Mouse (Mus musculus) layer of hippocampus, adult 9-10 months (tissue): ENCODE results near the gene Arhgap23.

Source experiments
- DNase-seq: peaks from one replicate; pipeline ENCODE4 v3.0.0; 2022; ENCODE audit warnings: low spot score

Gene Arhgap23

DNA sequence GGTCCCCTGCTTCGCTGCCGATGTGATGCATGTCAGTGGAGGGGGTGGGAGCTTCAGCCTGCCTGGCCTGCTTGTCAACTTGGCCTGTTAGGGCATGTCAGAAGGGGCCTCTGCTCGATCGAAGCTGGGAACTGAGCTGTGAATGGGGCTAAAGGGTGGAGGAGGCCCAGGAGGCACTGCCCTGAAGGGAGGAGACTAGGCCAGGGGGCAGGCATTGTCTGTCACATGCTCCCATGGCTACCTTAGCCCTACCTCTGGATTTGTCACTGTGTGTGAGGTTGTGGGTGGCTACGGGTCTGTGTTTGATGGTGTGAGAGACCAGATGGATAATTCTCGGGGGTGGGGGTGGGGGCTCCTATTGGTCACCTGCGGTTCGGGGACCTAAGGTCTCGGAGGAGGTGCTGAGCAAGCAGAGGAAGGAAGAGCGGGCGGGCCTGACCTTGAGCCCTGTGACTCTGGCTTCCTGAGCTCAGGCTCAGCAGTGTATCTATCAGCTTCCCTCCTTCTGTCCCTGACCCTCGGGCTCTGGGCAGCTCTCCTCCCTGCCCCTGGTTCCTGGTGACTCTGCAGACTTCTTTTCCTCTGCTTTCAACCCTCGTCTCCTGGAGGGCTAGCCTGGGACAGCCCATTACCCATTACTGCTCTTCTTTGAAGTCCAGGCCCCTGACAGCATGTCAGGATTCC lies 20.6 kb downstream of the Arhgap23 start:
- DNase-seq, result no peak

GRCm38 (mm10) chr11:97437745-97438144 lies 22.4 kb downstream of the Arhgap23 start:
- DNase-seq, result no peak

GRCm38 (mm10) chr11:97438868-97439267 lies 23.5 kb downstream of the Arhgap23 start:
- no peak for DNase-seq

DNA sequence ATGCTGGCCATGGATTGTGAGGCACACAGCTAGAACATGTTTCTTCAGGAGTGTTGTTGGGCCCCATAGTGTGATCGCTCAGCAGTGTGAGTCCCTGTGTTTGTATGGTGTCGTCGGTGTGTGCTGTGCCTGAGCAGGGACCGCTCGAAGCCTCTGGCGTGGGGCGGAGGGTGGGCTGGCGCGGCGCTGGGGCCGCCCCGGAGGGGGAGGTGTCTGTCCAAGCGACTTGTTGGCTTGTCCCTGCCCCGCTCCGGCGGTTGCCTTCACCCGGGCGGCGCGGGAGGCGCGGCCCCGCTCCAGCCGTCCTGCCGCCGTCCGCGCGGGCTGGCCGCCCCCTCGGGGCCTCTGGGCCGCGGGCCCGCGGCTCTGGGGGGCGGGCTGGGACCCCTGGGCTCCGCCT lies 24.6 kb downstream of the Arhgap23 start:
- no peak for DNase-seq

- no peak for DNase-seq
These were observed 25.1 kb downstream of the Arhgap23 start for GRCm38 (mm10) chr11:97440441-97440881.

DNA sequence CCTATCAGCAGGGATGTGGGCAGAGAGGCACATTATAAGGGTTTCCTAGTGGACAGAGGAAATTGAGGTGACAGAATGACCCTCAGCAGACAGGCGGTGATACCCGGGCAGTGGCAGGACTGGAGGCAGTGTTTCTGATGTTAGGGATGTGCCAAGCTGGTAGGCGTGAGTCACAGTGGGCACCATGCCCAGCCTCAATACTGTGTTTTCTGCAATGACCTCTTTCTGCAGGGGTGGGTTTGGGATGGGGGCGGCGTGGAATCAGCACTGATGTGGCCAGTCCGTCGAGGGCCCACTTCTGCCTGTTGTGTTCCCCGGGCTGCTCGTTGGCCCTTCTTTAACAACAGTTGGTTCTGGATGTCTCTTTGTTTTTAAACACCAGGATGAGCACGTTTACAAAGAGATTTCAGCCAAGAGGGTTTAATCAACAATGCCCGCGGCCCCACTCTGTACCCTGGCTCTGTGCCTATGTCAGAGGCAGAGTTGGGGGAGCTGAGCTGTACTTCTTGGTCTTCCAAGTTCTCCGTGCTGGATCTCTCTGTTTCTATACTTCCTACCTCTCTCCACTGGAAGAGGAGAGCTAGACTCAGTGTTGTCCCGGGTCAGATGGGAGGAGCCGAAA lies 25.8 kb downstream of the Arhgap23 start:
- no peak for DNase-seq

DNA sequence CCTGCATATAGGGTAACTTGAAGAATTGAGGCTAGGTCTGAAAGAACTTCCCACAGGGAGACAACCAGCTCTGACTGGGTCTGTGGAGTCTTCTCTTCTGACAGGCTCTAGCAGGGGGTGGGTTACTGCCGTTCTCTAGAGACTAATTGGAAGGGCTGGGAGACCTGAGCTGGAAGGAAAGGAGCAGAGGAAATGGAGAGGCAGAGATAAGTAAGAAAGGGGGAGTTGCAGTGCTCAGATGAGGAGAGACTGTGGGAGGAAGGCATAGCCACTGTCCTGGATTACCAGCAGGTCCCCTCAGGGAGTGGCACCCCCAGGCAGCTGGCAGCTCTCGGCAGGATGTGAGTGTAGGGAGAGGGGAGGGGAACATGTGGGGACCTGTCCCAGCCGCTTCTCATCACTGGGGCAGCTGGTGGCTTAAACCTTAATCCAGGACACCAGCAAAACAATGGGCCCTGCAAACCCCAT lies 26.4 kb downstream of the Arhgap23 start:
- no peak for DNase-seq

DNA sequence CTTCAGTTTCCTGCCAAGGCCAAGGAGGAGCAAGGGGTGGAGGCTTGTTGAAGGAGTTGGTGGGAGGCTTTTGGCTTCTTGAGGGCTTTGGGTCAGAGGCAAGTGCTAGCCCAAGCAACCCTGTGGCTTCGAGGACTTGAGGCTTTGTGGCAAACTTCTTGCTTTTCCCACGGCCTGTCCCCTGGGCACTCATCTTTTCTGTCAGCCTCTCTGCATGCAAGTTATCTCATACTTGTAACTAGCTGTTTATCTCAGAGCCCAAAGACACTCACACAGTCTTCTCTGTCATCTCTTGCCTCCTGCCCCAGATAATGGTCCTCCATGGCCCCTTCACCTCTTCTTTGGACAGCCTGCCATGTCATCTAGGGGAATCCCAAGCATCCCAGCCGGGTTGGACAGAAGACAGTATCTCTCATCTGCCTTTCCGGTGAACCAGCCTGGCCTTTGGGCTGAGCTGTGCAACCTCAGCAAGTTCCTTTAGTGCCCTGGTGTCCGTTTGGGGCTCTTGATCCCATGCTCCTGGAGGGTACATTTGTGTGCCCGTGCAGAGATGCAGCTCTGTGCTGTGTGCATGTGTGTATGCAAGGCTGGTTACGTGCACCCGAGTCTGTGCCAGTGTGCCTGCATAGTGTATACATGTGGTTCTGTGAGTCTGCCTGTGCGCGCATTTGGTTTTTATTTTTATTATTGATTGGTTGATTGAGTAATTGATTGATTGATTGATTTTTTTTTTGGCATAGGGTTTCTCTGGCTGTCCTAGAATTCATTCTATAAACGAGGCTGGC lies 27.8 kb downstream of the Arhgap23 start:
- no peak for DNase-seq

- no peak for DNase-seq
These were observed 30.3 kb downstream of the Arhgap23 start for GRCm38 (mm10) chr11:97445596-97445995.

GRCm38 (mm10) chr11:97445999-97446511 lies 30.7 kb downstream of the Arhgap23 start:
- no peak for DNase-seq

- DNase-seq, result no peak
These were observed 32.6 kb downstream of the Arhgap23 start for GRCm38 (mm10) chr11:97447979-97448378.

DNA sequence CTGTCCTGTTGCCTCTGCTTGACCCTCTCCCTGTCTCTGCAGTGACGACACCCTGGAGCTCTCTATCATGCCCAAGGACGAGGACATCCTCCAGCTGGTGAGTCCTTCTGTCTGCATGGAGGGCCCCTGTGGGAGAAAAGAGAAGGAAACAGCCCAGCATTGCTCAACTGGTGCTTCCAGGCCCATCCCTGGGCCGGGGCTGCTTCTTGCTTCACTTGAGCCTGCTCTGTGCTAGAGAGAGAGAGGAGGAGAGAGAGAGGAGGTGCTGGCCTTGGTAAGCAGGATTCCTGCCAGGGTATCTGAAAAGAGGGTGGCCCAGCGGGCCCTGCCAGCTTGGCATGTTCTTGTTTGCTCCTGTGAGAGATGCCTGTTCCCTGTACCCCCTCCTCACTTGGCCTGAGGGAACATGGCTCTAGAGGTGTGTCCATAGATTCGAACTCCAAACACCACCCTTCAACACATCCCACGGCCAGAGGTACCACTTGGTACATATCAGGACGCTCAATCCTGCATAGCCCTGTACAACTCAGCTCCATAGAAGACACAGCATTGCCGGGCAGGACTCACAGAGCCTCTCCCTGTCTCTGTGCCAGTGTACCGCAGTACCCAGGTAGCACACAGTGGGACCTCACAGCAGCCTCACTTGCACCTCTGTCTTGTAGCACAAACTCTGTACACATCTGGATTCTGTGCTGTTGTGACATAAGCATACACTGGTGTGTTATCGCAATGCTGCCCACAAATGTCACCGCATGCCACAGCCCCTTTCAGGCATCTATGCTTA lies 33.5 kb downstream of the Arhgap23 start:
- no peak for DNase-seq

GRCm38 (mm10) chr11:97449601-97450293 lies 34.4 kb downstream of the Arhgap23 start:
- DNase-seq, result no peak

GRCm38 (mm10) chr11:97450305-97450922 lies 35.1 kb downstream of the Arhgap23 start:
- no peak for DNase-seq

GRCm38 (mm10) chr11:97451625-97452024 lies 36.3 kb downstream of the Arhgap23 start:
- DNase-seq, result no peak

DNA sequence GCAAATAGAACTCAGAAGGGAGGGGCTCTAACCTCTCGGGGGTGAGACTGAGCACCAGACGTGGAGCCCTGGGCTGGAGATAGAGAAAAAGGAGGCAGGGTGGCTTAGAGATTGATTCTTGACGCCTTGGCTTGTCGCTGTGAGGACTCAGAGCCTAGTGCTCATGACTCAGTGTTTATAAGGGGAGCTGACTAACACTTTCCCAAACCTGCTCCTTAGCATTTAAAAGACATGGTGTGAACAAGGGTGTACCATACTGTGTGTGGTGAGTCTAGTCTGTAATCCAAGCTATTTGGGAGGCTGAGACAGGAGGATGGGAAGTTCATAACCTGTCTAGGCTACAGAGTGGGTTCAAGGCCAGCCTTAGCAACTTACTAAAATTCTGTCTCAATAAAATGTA lies 41.8 kb downstream of the Arhgap23 start:
- no peak for DNase-seq

DNA sequence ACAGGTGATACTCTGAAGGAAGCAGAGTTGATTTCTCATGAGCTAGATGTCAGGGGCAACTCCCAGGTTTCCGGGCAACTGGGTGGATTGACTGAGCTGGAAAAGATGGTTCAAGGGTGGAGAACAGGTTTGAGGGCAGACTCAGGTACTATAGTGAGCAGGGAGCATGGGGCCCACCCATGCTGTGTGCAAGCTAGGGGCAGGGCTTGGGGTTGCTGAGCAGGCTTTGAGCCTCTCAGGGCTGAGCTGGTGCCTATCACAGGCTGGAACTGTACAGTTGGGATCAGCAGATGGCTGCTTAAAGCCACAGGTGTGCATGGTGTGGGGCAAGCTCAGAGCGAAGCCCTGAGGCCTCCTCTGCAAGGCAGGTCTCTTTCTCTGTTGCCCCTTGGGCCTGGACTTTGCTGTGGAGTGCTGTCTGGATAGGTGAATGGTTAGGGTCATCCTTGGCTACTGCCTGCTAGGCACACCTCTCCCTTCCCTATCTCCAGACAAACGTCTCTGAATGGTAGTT lies 46.0 kb downstream of the Arhgap23 start:
- DNase-seq, result no peak

- no peak for DNase-seq
These were observed 47.2 kb downstream of the Arhgap23 start for GRCm38 (mm10) chr11:97462538-97462937.

DNA sequence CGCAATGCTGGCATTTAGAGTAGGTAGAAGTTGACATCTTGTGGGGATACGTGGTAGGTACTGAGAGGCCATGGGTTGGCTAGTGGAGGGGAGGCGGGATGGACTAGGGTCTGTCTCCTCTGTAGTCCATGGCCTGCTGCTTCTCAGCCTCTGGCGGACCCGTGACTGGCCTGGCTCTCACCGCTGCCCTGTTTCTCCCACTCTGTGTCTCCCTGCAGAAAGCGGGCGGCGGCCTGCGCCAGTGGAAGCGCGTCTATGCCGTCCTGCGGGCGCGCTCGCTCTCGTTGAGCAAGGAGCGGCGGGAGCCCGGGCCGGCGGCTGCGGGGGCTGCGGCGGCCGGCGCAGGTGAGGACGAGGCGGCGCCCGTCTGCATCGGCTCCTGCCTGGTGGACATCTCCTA lies 47.8 kb downstream of the Arhgap23 start:
- DNase-seq, result no peak

GRCm38 (mm10) chr11:97463991-97464390 lies 48.7 kb downstream of the Arhgap23 start:
- no peak for DNase-seq

GRCm38 (mm10) chr11:97465957-97466356 lies 50.6 kb downstream of the Arhgap23 start:
- DNase-seq, result no peak
